Mouse (Mus musculus): ENCODE data around the gene Med31. TPM values are rescaled to one million over a fixed set of nuclear protein-coding genes. Genes with fewer than 3 reads are reported as not detected.

The Med31 gene
- polyA plus RNA-seq, 1 experiment from 2014 or later, result 61.1 TPM

- DNase-seq, result no peak
- H3K4me2 ChIP-seq (ENCODE audit: low read length), result no peak overlapping the region
- H3K27ac ChIP-seq (replicated peaks; ENCODE audit: low read depth, low read length), result no peak overlapping the region
- no peak for ATAC-seq (ENCODE audit: low FRiP score, low TSS enrichment)
- no peak overlapping the region for H3K4me3 ChIP-seq (replicated peaks; ENCODE audit: low read depth, low read length)
- H3K27me3 ChIP-seq (ENCODE audit: control insufficient read depth, insufficient read depth, low read length), result no peaks in the 10 kb centered on the region
- no peaks in the 10 kb centered on the region for H3K36me3 ChIP-seq (ENCODE audit: control insufficient read depth, insufficient read depth, low read length)
- no peaks in the 10 kb centered on the region for H3K9me3 ChIP-seq (ENCODE audit: control insufficient read depth, low read length)
- WGBS, result 93% methylated on average over 6 of the region's 6 CpGs
- H3K9ac ChIP-seq (replicated peaks; ENCODE audit: low read length), result no peak overlapping the region
- no peaks in the 10 kb centered on the region for H3K4me1 ChIP-seq (ENCODE audit: control insufficient read depth, insufficient read depth, low read length)
Measured at GRCm38 (mm10) chr11:72226901-72227300, 11.5 kb upstream of the Med31 start.

- Histone ChIP-seq H3K27ac (replicated peaks; ENCODE audit: low read depth, low read length) (no peak overlapping the region), H3K9ac (replicated peaks; ENCODE audit: low read length) (no peak overlapping the region), H3K4me1 (ENCODE audit: control insufficient read depth, insufficient read depth, low read length) (no peaks in the 10 kb centered on the region), H3K36me3 (ENCODE audit: control insufficient read depth, insufficient read depth, low read length) (no peaks in the 10 kb centered on the region), H3K9me3 (ENCODE audit: control insufficient read depth, low read length) (no peaks in the 10 kb centered on the region), H3K4me2 (ENCODE audit: low read length) (no peak overlapping the region), H3K27me3 (ENCODE audit: control insufficient read depth, insufficient read depth, low read length) (no peaks in the 10 kb centered on the region), H3K4me3 (replicated peaks; ENCODE audit: low read depth, low read length) (no peak overlapping the region)
- DNase-seq (peak; percentile 49), ATAC-seq (ENCODE audit: low FRiP score, low TSS enrichment) (no peak)
- 36% methylated on average over 10 of the region's 10 CpGs for WGBS
Measured at GRCm38 (mm10) chr11:72226020-72226791, 10.8 kb upstream of the Med31 start.

- 10% methylated on average over 5 of the region's 5 CpGs for WGBS
- ATAC-seq (ENCODE audit: low FRiP score, low TSS enrichment), result no peak
- Histone ChIP-seq H3K4me3 (replicated peaks; ENCODE audit: low read depth, low read length) (no peak overlapping the region), H3K27ac (replicated peaks; ENCODE audit: low read depth, low read length) (no peak overlapping the region), H3K9ac (replicated peaks; ENCODE audit: low read length) (no peak overlapping the region), H3K9me3 (ENCODE audit: control insufficient read depth, low read length) (no peaks in the 10 kb centered on the region), H3K36me3 (ENCODE audit: control insufficient read depth, insufficient read depth, low read length) (no peaks in the 10 kb centered on the region), H3K4me2 (ENCODE audit: low read length) (no peak overlapping the region), H3K27me3 (ENCODE audit: control insufficient read depth, insufficient read depth, low read length) (no peaks in the 10 kb centered on the region), H3K4me1 (ENCODE audit: control insufficient read depth, insufficient read depth, low read length) (no peaks in the 10 kb centered on the region)
- DNase-seq, result peak; percentile 87
Measured at GRCm38 (mm10) chr11:72224865-72225264, 9.5 kb upstream of the Med31 start.

- Histone ChIP-seq H3K9me3 (ENCODE audit: control insufficient read depth, low read length) (no peaks in the 10 kb centered on the region), H3K36me3 (ENCODE audit: control insufficient read depth, insufficient read depth, low read length) (0 out of 2 replicates have a peak, but pooled peaks cover 4% of the 10 kb centered on the region), H3K4me2 (ENCODE audit: low read length) (no peak overlapping the region), H3K4me1 (ENCODE audit: control insufficient read depth, insufficient read depth, low read length) (no peaks in the 10 kb centered on the region), H3K9ac (replicated peaks; ENCODE audit: low read length) (no peak overlapping the region), H3K27me3 (ENCODE audit: control insufficient read depth, insufficient read depth, low read length) (no peaks in the 10 kb centered on the region), H3K4me3 (replicated peaks; ENCODE audit: low read depth, low read length) (no peak overlapping the region), H3K27ac (replicated peaks; ENCODE audit: low read depth, low read length) (no peak overlapping the region)
- DNase-seq (no peak), ATAC-seq (ENCODE audit: low FRiP score, low TSS enrichment) (no peak)
- 84% methylated on average over 4 of the region's 4 CpGs for WGBS
Measured at GRCm38 (mm10) chr11:72223414-72223813, 8.0 kb upstream of the Med31 start.

- Histone ChIP-seq H3K9ac (replicated peaks; ENCODE audit: low read length) (no peak overlapping the region), H3K36me3 (ENCODE audit: control insufficient read depth, insufficient read depth, low read length) (0 out of 2 replicates have a peak, but pooled peaks cover 4% of the 10 kb centered on the region), H3K4me1 (ENCODE audit: control insufficient read depth, insufficient read depth, low read length) (peaks cover 11% of the 10 kb centered on the region), H3K27me3 (ENCODE audit: control insufficient read depth, insufficient read depth, low read length) (no peaks in the 10 kb centered on the region), H3K4me2 (ENCODE audit: low read length) (no peak overlapping the region), H3K4me3 (replicated peaks; ENCODE audit: low read depth, low read length) (no peak overlapping the region), H3K27ac (replicated peaks; ENCODE audit: low read depth, low read length) (no peak overlapping the region), H3K9me3 (ENCODE audit: control insufficient read depth, low read length) (no peaks in the 10 kb centered on the region)
- WGBS, result 14% methylated on average over 6 of the region's 6 CpGs
- DNase-seq, result peak; percentile 90
- ATAC-seq (ENCODE audit: low FRiP score, low TSS enrichment), result no peak
Measured at GRCm38 (mm10) chr11:72221278-72221677, 5.9 kb upstream of the Med31 start.

GRCm38 (mm10) chr11:72217116-72217515 is 1.7 kb upstream of the Med31 start:
- Histone ChIP-seq H3K9ac (replicated peaks; ENCODE audit: low read length) (0 out of 2 replicates have a peak overlapping the region, but pooled peaks have one; percentile 20), H3K4me3 (replicated peaks; ENCODE audit: low read depth, low read length) (no peak overlapping the region), H3K27ac (replicated peaks; ENCODE audit: low read depth, low read length) (no peak overlapping the region), H3K4me1 (ENCODE audit: control insufficient read depth, insufficient read depth, low read length) (peaks cover 22% of the 10 kb centered on the region), H3K36me3 (ENCODE audit: control insufficient read depth, insufficient read depth, low read length) (peaks cover 6% of the 10 kb centered on the region), H3K27me3 (ENCODE audit: control insufficient read depth, insufficient read depth, low read length) (no peaks in the 10 kb centered on the region), H3K9me3 (ENCODE audit: control insufficient read depth, low read length) (no peaks in the 10 kb centered on the region), H3K4me2 (ENCODE audit: low read length) (peak overlapping the region; percentile 72)
- WGBS, result 89% methylated on average over 5 of the region's 5 CpGs
- DNase-seq (no peak), ATAC-seq (ENCODE audit: low FRiP score, low TSS enrichment) (no peak)

GRCm38 (mm10) chr11:72214591-72215409 is 592 bp downstream of the Med31 start:
- under 1% methylated on average over 51 of the region's 51 CpGs for WGBS
- H3K9ac ChIP-seq (replicated peaks; ENCODE audit: low read length), result peak overlapping the region; percentile 69
- DNase-seq, result peak; percentile 99

GRCm38 (mm10) chr11:72207834-72208377 is 7.5 kb downstream of the Med31 start:
- Histone ChIP-seq H3K9ac (replicated peaks; ENCODE audit: low read length) (peak overlapping the region; percentile 86), H3K4me3 (replicated peaks; ENCODE audit: low read depth, low read length) (peak overlapping the region; percentile 81)
- 24% methylated on average over 17 of the region's 17 CpGs for WGBS

More at GRCm38 (mm10) chr11:72214591-72215409, 592 bp downstream of the Med31 start:
- peaks cover 28% of the 10 kb centered on the region for H3K36me3 ChIP-seq (ENCODE audit: control insufficient read depth, insufficient read depth, low read length)
- ATAC-seq (ENCODE audit: low FRiP score, low TSS enrichment), result peak; percentile 95
- H3K4me3 ChIP-seq (replicated peaks; ENCODE audit: low read depth, low read length), result peak overlapping the region; percentile 84
- H3K4me1 ChIP-seq (ENCODE audit: control insufficient read depth, insufficient read depth, low read length), result peaks cover 22% of the 10 kb centered on the region
- peak overlapping the region; percentile 84 for H3K27ac ChIP-seq (replicated peaks; ENCODE audit: low read depth, low read length)
- H3K9me3 ChIP-seq (ENCODE audit: control insufficient read depth, low read length), result no peaks in the 10 kb centered on the region
- peak overlapping the region; percentile 72 for H3K4me2 ChIP-seq (ENCODE audit: low read length)
- H3K27me3 ChIP-seq (ENCODE audit: control insufficient read depth, insufficient read depth, low read length), result no peaks in the 10 kb centered on the region

More at GRCm38 (mm10) chr11:72207834-72208377, 7.5 kb downstream of the Med31 start:
- H3K4me2 ChIP-seq (ENCODE audit: low read length), result peak overlapping the region; percentile 88
- peaks cover 24% of the 10 kb centered on the region for H3K4me1 ChIP-seq (ENCODE audit: control insufficient read depth, insufficient read depth, low read length)
- DNase-seq (no peak), ATAC-seq (ENCODE audit: low FRiP score, low TSS enrichment) (no peak)
- peaks cover 30% of the 10 kb centered on the region for H3K36me3 ChIP-seq (ENCODE audit: control insufficient read depth, insufficient read depth, low read length)
- H3K27me3 ChIP-seq (ENCODE audit: control insufficient read depth, insufficient read depth, low read length), result no peaks in the 10 kb centered on the region
- H3K9me3 ChIP-seq (ENCODE audit: control insufficient read depth, low read length), result no peaks in the 10 kb centered on the region
- peak overlapping the region; percentile 83 for H3K27ac ChIP-seq (replicated peaks; ENCODE audit: low read depth, low read length)

All from midbrain, embryonic 14.5 days (tissue).